Mouse (Mus musculus): ENCODE measurements at regions not wholly inside any gene's neighbourhood (a gene's known extent, or its start where the extent isn't known, plus 50 kb on each side); places are given as distances from the start of the nearest gene placed in this dataset.

GRCm38 (mm10) chr8:10835054-10835453 lies 173.2 kb downstream of the Irs2 start:
- H3K36me3 ChIP-seq (ENCODE audit: poor library complexity, severe bottlenecking): no peaks in the 10 kb centered on the region
- 0 out of 2 replicates have a peak, but pooled peaks cover 6% of the 10 kb centered on the region for H3K4me1 ChIP-seq
- no peaks in the 10 kb centered on the region for H3K9me3 ChIP-seq (replicated peaks)
- no peak overlapping the region for H3K4me3 ChIP-seq
- no peak overlapping the region for H3K27ac ChIP-seq
- H3K27me3 ChIP-seq: no peaks in the 10 kb centered on the region
- WGBS: 87% methylated on average over 6 of the region's 6 CpGs
- no peak for ATAC-seq
- H3K4me2 ChIP-seq: no peak overlapping the region
- no peak overlapping the region for H3K9ac ChIP-seq

- ATAC-seq: no peak
- WGBS: 86% methylated on average over 7 of the region's 7 CpGs
These were observed 176.4 kb downstream of the Irs2 start for GRCm38 (mm10) chr8:10831864-10832263.

GRCm38 (mm10) chr8:10831277-10831676 lies 177.0 kb downstream of the Irs2 start:
- H3K4me3 ChIP-seq: no peak overlapping the region
- H3K9me3 ChIP-seq (replicated peaks): no peaks in the 10 kb centered on the region
- no peak for ATAC-seq
- no peaks in the 10 kb centered on the region for H3K27me3 ChIP-seq
- H3K9ac ChIP-seq: no peak overlapping the region
- H3K36me3 ChIP-seq (ENCODE audit: poor library complexity, severe bottlenecking): no peaks in the 10 kb centered on the region
- no peak overlapping the region for H3K27ac ChIP-seq
- H3K4me2 ChIP-seq: no peak overlapping the region
- H3K4me1 ChIP-seq: peaks cover 4% of the 10 kb centered on the region; the same call in 1 of the 2 replicates
- 89% methylated on average over 6 of the region's 6 CpGs for WGBS

More at GRCm38 (mm10) chr8:10831864-10832263, 176.4 kb downstream of the Irs2 start:
- H3K9ac ChIP-seq: no peak overlapping the region
- no peak overlapping the region for H3K27ac ChIP-seq
- H3K27me3 ChIP-seq: no peaks in the 10 kb centered on the region
- H3K4me2 ChIP-seq: no peak overlapping the region
- H3K4me1 ChIP-seq: 0 out of 2 replicates have a peak, but pooled peaks cover 3% of the 10 kb centered on the region
- no peaks in the 10 kb centered on the region for H3K36me3 ChIP-seq (ENCODE audit: poor library complexity, severe bottlenecking)
- H3K9me3 ChIP-seq (replicated peaks): no peaks in the 10 kb centered on the region
- H3K4me3 ChIP-seq: no peak overlapping the region

- no peak overlapping the region for H3K4me3 ChIP-seq
- 96% methylated on average over 10 of the region's 10 CpGs for WGBS
- no peak overlapping the region for H3K4me2 ChIP-seq
- H3K9me3 ChIP-seq (replicated peaks): no peaks in the 10 kb centered on the region
- ATAC-seq: no peak
- H3K36me3 ChIP-seq (ENCODE audit: poor library complexity, severe bottlenecking): no peaks in the 10 kb centered on the region
- no peaks in the 10 kb centered on the region for H3K27me3 ChIP-seq
- peaks cover 8% of the 10 kb centered on the region; the same call in 1 of the 2 replicates for H3K4me1 ChIP-seq
- H3K27ac ChIP-seq: no peak overlapping the region
- no peak overlapping the region for H3K9ac ChIP-seq
These were observed 177.4 kb downstream of the Irs2 start for GRCm38 (mm10) chr8:10830835-10831234.

DNA sequence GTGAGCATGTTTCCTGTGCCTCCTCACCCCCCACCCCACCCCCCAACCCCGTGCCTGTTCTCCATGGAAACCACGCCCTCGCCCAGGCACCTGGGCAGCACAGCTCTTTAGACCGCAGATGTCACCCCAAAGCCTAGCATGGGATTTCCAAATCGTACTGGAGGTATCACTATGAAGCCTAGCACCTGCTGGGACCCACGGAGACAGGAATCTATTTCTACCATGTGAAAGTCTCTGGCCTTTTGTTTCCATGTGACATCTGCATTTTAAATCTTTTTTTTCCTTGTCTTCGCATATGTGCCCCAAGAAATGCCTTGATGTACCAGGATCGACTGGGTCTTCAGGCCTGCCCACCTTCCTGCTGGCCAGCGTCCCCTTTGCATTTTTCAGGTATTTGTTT lies 179.7 kb downstream of the Irs2 start:
- ATAC-seq: no peak
- no peak overlapping the region for H3K9ac ChIP-seq
- no peak overlapping the region for H3K27ac ChIP-seq
- H3K4me3 ChIP-seq: no peak overlapping the region
- no peaks in the 10 kb centered on the region for H3K36me3 ChIP-seq (ENCODE audit: poor library complexity, severe bottlenecking)
- WGBS: 44% methylated on average over 9 of the region's 9 CpGs
- H3K4me1 ChIP-seq: peaks cover 8% of the 10 kb centered on the region; the same call in 1 of the 2 replicates
- H3K9me3 ChIP-seq (replicated peaks): no peaks in the 10 kb centered on the region
- H3K4me2 ChIP-seq: no peak overlapping the region
- no peaks in the 10 kb centered on the region for H3K27me3 ChIP-seq

DNA sequence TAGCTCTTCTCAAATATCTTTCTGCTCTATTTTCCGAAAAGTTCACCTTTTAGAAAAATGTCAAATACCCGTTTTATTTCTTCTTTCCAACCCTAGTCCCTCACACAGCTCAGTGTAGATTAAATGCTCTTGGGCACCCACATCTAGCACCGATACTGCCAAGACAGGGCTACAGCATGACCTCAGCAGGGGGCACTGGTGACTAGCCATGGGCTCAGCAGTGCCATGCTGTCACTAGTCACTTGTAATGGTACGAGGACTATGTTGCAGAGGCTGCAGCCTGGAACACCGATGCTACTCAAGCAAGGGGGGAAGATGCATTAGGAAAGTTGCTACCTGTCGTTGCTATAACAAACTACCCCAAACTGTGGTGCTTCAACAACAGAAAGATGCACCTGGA lies 180.7 kb downstream of the Irs2 start:
- no peak for ATAC-seq
- H3K4me2 ChIP-seq: no peak overlapping the region
- no peaks in the 10 kb centered on the region for H3K27me3 ChIP-seq
- peaks cover 5% of the 10 kb centered on the region; the same call in 1 of the 2 replicates for H3K4me1 ChIP-seq
- H3K27ac ChIP-seq: no peak overlapping the region
- H3K9ac ChIP-seq: no peak overlapping the region
- H3K4me3 ChIP-seq: no peak overlapping the region
- WGBS: 93% methylated on average over 6 of the region's 6 CpGs
- H3K36me3 ChIP-seq (ENCODE audit: poor library complexity, severe bottlenecking): no peaks in the 10 kb centered on the region
- H3K9me3 ChIP-seq (replicated peaks): no peaks in the 10 kb centered on the region

GRCm38 (mm10) chr8:10825981-10826380 lies 182.3 kb downstream of the Irs2 start:
- Histone ChIP-seq H3K9me3 (replicated peaks) (no peaks in the 10 kb centered on the region), H3K4me2 (no peak overlapping the region), H3K4me3 (no peak overlapping the region), H3K9ac (no peak overlapping the region), H3K27me3 (no peaks in the 10 kb centered on the region), H3K4me1 (peaks cover 5% of the 10 kb centered on the region; the same call in 1 of the 2 replicates), H3K36me3 (ENCODE audit: poor library complexity, severe bottlenecking) (no peaks in the 10 kb centered on the region), H3K27ac (no peak overlapping the region)
- no peak for ATAC-seq
- WGBS: 43% methylated on average over 4 of the region's 4 CpGs

GRCm38 (mm10) chr8:10825192-10825926 lies 182.9 kb downstream of the Irs2 start:
- H3K9me3 ChIP-seq (replicated peaks): no peaks in the 10 kb centered on the region
- H3K4me3 ChIP-seq: no peak overlapping the region
- H3K4me2 ChIP-seq: no peak overlapping the region
- no peak overlapping the region for H3K9ac ChIP-seq
- no peaks in the 10 kb centered on the region for H3K27me3 ChIP-seq
- H3K4me1 ChIP-seq: peaks cover 5% of the 10 kb centered on the region; the same call in 1 of the 2 replicates
- H3K36me3 ChIP-seq (ENCODE audit: poor library complexity, severe bottlenecking): no peaks in the 10 kb centered on the region
- ATAC-seq: peak; percentile 19; the same call in 1 of the 2 replicates
- WGBS: 73% methylated on average over 10 of the region's 10 CpGs
- H3K27ac ChIP-seq: 0 out of 2 replicates have a peak overlapping the region, but pooled peaks have one; percentile 10

GRCm38 (mm10) chr8:10821901-10822300 lies 186.4 kb downstream of the Irs2 start:
- H3K4me1 ChIP-seq: peaks cover 5% of the 10 kb centered on the region; the same call in 1 of the 2 replicates
- 80% methylated on average over 2 of the region's 2 CpGs for WGBS
- no peak overlapping the region for H3K27ac ChIP-seq
- ATAC-seq: no peak
- no peak overlapping the region for H3K4me3 ChIP-seq
- H3K9ac ChIP-seq: no peak overlapping the region
- no peaks in the 10 kb centered on the region for H3K27me3 ChIP-seq
- no peak overlapping the region for H3K4me2 ChIP-seq
- no peaks in the 10 kb centered on the region for H3K36me3 ChIP-seq (ENCODE audit: poor library complexity, severe bottlenecking)
- H3K9me3 ChIP-seq (replicated peaks): no peaks in the 10 kb centered on the region

GRCm38 (mm10) chr8:10814499-10814898 lies 193.8 kb downstream of the Irs2 start:
- no peak overlapping the region for H3K27ac ChIP-seq
- no peak overlapping the region for H3K4me3 ChIP-seq
- 90% methylated on average over 7 of the region's 7 CpGs for WGBS
- no peaks in the 10 kb centered on the region for H3K36me3 ChIP-seq (ENCODE audit: poor library complexity, severe bottlenecking)
- ATAC-seq: no peak
- H3K9ac ChIP-seq: no peak overlapping the region
- H3K4me1 ChIP-seq: peaks cover 14% of the 10 kb centered on the region; the same call in 1 of the 2 replicates
- H3K4me2 ChIP-seq: no peak overlapping the region
- H3K9me3 ChIP-seq (replicated peaks): no peaks in the 10 kb centered on the region
- H3K27me3 ChIP-seq: no peaks in the 10 kb centered on the region

DNA sequence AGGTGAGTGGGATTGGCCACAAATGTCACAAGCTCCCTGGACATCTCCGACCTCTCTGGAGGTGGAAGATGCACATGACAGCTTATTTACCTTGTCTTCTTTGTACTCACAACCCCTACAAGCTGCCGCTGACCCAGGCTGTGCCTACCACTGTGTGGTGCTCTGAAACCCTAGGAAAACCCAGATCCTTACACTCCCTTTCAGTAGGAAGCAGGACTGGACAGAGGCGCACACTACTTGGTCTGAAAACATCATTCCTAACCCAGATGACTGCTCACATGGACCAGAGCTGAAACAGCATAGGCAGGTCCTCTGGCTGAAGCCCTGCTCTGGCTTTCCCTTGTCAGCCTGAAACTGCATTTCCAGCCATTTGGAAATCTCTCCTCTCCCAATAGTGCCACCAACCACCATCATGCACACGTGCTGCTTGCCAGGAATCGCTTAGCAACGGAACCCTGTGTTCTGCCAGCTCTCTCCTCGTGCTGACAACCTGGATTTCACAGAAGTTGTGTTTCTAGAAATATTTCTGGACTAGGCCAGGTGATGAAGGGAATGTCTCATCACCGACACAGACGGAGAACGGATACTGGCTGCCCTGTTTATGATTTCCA lies 196.1 kb downstream of the Irs2 start:
- H3K4me1 ChIP-seq: peaks cover 14% of the 10 kb centered on the region; the same call in 1 of the 2 replicates
- no peaks in the 10 kb centered on the region for H3K36me3 ChIP-seq (ENCODE audit: poor library complexity, severe bottlenecking)
- no peak overlapping the region for H3K27ac ChIP-seq
- H3K4me2 ChIP-seq: no peak overlapping the region
- WGBS: 69% methylated on average over 10 of the region's 10 CpGs
- H3K4me3 ChIP-seq: no peak overlapping the region
- H3K9me3 ChIP-seq (replicated peaks): no peaks in the 10 kb centered on the region
- H3K9ac ChIP-seq: no peak overlapping the region
- peak; percentile 76 for ATAC-seq
- H3K27me3 ChIP-seq: no peaks in the 10 kb centered on the region

DNA sequence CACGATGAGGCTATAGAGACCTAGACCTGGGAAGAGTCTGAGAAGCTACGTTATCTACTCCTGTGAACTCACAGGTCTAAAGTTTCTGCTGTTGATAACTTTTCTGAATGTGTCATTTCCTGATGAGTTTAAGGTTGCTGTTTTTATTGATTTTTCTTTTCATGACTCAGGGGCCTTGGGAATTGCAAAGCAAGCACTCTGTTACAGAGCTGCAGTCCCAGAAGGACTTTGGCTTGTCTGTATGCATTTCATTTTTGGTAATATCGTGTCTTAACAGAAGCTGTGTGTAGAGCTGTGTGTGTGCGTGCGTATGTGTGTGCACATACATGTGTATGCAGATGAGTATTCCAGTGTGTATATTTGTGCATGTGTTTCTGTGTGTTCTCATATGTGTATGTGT lies 201.2 kb downstream of the Irs2 start:
- H3K27ac ChIP-seq: no peak overlapping the region
- H3K4me1 ChIP-seq: peaks cover 23% of the 10 kb centered on the region
- no peaks in the 10 kb centered on the region for H3K9me3 ChIP-seq (replicated peaks)
- 95% methylated on average over 5 of the region's 5 CpGs for WGBS
- no peak overlapping the region for H3K4me2 ChIP-seq
- H3K9ac ChIP-seq: no peak overlapping the region
- no peak for ATAC-seq
- H3K36me3 ChIP-seq (ENCODE audit: poor library complexity, severe bottlenecking): no peaks in the 10 kb centered on the region
- no peak overlapping the region for H3K4me3 ChIP-seq
- H3K27me3 ChIP-seq: 0 out of 2 replicates have a peak, but pooled peaks cover 4% of the 10 kb centered on the region

Measured in forebrain, embryonic 13.5 days (tissue).